Mouse (Mus musculus): ENCODE results near the gene Pet100. TPM values are rescaled to one million over a fixed set of nuclear protein-coding genes. Genes with fewer than 3 reads are reported as not detected.

Gene Pet100
- total RNA-seq, 1 experiment, result 97.6 TPM

GRCm38 (mm10) chr8:3587391-3588257 is 33.7 kb upstream of the Pet100 start:
- Histone ChIP-seq H3K4me1 (ENCODE audit: control insufficient read depth in 2 of 2, insufficient read depth in 2 of 2, low read length in 2 of 2, poor library complexity in 1 of 2) (0 out of 4 replicates have a peak, but pooled peaks cover 0 to 2% of the 10 kb centered on the region in 2 experiments), H3K36me3 (ENCODE audit: control insufficient read depth, insufficient read depth, low read length, poor library complexity, severe bottlenecking) (no peaks in the 10 kb centered on the region), H3K9ac (ENCODE audit: insufficient read depth, low read depth, low read length, poor library complexity, severe bottlenecking) (peak overlapping the region; percentile 88), H3K4me3 (ENCODE audit: insufficient read depth in 1 of 2, low read depth in 1 of 2, low read length in 2 of 2, poor library complexity in 1 of 2, severe bottlenecking in 1 of 2) (peak overlapping the region; percentile 80 to 90), H3K27ac (ENCODE audit: insufficient read depth, low read depth, low read length, poor library complexity, severe bottlenecking) (peak overlapping the region; percentile 59; the same call in 1 of the 2 replicates), H3K9me3 (ENCODE audit: control insufficient read depth, insufficient read depth, low read depth, low read length) (no peaks in the 10 kb centered on the region)
- in situ Hi-C loops (cut with MboI; ENCODE audit: low sequenced_read_pairs in 2 of 2, unreplicated experiment in 2 of 2), result no loop called here
- peak; percentile 34; the same call in 1 of the 2 replicates for TF ChIP-seq HCFC1 (IDR thresholded peaks at IDR 0.05; ENCODE audit: borderline replicate concordance, insufficient read depth, low read length)
- no peak for TF ChIP-seq ZNF384 (IDR thresholded peaks at IDR 0.05; ENCODE audit: low read depth, low read length)
- TF ChIP-seq ZC3H11A (IDR thresholded peaks at IDR 0.05; ENCODE audit: borderline replicate concordance, low read depth, low read length), result no peak
- TF ChIP-seq CHD2 (IDR thresholded peaks at IDR 0.05; ENCODE audit: low read depth, low read length), result no peak
- DNase-seq (ENCODE audit: low read depth, low spot score), result no peak

DNA sequence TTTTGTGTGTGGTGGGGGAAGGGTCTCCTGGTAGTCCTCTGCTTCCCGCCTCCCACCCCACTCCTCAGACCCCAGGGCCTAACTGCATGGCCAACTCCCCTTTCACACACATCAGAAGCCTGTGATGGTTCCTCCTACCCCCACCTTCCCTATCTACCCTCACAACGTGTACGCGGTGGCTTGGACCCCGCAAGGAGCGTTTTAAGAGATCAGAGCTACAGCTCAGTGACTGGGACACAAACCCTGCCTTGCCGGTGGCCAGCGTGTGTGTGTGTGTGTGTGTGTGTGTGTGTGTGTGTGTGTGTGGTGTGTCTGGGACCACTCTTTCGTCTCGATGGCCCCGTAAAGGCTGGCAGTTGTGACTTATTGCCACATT is 33.1 kb upstream of the Pet100 start:
- TF ChIP-seq ZC3H11A (IDR thresholded peaks at IDR 0.05; ENCODE audit: borderline replicate concordance, low read depth, low read length) (no peak), CHD2 (IDR thresholded peaks at IDR 0.05; ENCODE audit: low read depth, low read length) (no peak), HCFC1 (IDR thresholded peaks at IDR 0.05; ENCODE audit: borderline replicate concordance, insufficient read depth, low read length) (no peak), ZNF384 (IDR thresholded peaks at IDR 0.05; ENCODE audit: low read depth, low read length) (no peak), MAFK (IDR thresholded peaks at IDR 0.05; ENCODE audit: insufficient read depth, low read depth, low read length) (no peak)
- Histone ChIP-seq H3K27ac (ENCODE audit: insufficient read depth, low read depth, low read length, poor library complexity, severe bottlenecking) (no peak overlapping the region), H3K9ac (ENCODE audit: insufficient read depth, low read depth, low read length, poor library complexity, severe bottlenecking) (peak overlapping the region; percentile 88), H3K4me3 (ENCODE audit: insufficient read depth in 1 of 2, low read depth in 1 of 2, low read length in 2 of 2, poor library complexity in 1 of 2, severe bottlenecking in 1 of 2) (peak overlapping the region; percentile 80 to 90), H3K9me3 (ENCODE audit: control insufficient read depth, insufficient read depth, low read depth, low read length) (no peaks in the 10 kb centered on the region), H3K4me1 (ENCODE audit: control insufficient read depth in 2 of 2, insufficient read depth in 2 of 2, low read length in 2 of 2, poor library complexity in 1 of 2) (peaks cover 0 to 7% of the 10 kb centered on the region in 2 experiments; a peak in 1 of 4 replicates), H3K36me3 (ENCODE audit: control insufficient read depth, insufficient read depth, low read length, poor library complexity, severe bottlenecking) (no peaks in the 10 kb centered on the region)
- in situ Hi-C loops (cut with MboI; ENCODE audit: low sequenced_read_pairs in 2 of 2, unreplicated experiment in 2 of 2), result no loop called here
- DNase-seq (ENCODE audit: low read depth, low spot score), result no peak

GRCm38 (mm10) chr8:3593470-3593869 is 27.9 kb upstream of the Pet100 start:
- peaks cover 7 to 27% of the 10 kb centered on the region in 2 experiments for H3K4me1 ChIP-seq (ENCODE audit: control insufficient read depth in 2 of 2, insufficient read depth in 2 of 2, low read length in 2 of 2, poor library complexity in 1 of 2)
- no peak overlapping the region for H3K27ac ChIP-seq (ENCODE audit: insufficient read depth, low read depth, low read length, poor library complexity, severe bottlenecking)
- in situ Hi-C loops (cut with MboI; ENCODE audit: low sequenced_read_pairs in 2 of 2, unreplicated experiment in 2 of 2), result no loop called here
- no peak overlapping the region for H3K4me3 ChIP-seq (ENCODE audit: insufficient read depth in 1 of 2, low read depth in 1 of 2, low read length in 2 of 2, poor library complexity in 1 of 2, severe bottlenecking in 1 of 2)
- no peak overlapping the region for H3K9ac ChIP-seq (ENCODE audit: insufficient read depth, low read depth, low read length, poor library complexity, severe bottlenecking)
- no peak for DNase-seq (ENCODE audit: low read depth, low spot score)
- no peaks in the 10 kb centered on the region for H3K9me3 ChIP-seq (ENCODE audit: control insufficient read depth, insufficient read depth, low read depth, low read length)
- H3K36me3 ChIP-seq (ENCODE audit: control insufficient read depth, insufficient read depth, low read length, poor library complexity, severe bottlenecking), result peaks cover under 1% of the 10 kb centered on the region; the same call in 1 of the 2 replicates
- TF ChIP-seq CHD2 (IDR thresholded peaks at IDR 0.05; ENCODE audit: low read depth, low read length) (no peak), MAFK (IDR thresholded peaks at IDR 0.05; ENCODE audit: insufficient read depth, low read depth, low read length) (no peak), ZNF384 (IDR thresholded peaks at IDR 0.05; ENCODE audit: low read depth, low read length) (no peak), ZC3H11A (IDR thresholded peaks at IDR 0.05; ENCODE audit: borderline replicate concordance, low read depth, low read length) (no peak), HCFC1 (IDR thresholded peaks at IDR 0.05; ENCODE audit: borderline replicate concordance, insufficient read depth, low read length) (no peak)

GRCm38 (mm10) chr8:3594466-3594865 is 26.9 kb upstream of the Pet100 start:
- DNase-seq (ENCODE audit: low read depth, low spot score), result no peak
- in situ Hi-C loops (cut with MboI; ENCODE audit: low sequenced_read_pairs in 2 of 2, unreplicated experiment in 2 of 2), result no loop called here
- Histone ChIP-seq H3K9ac (ENCODE audit: insufficient read depth, low read depth, low read length, poor library complexity, severe bottlenecking) (no peak overlapping the region), H3K4me1 (ENCODE audit: control insufficient read depth in 2 of 2, insufficient read depth in 2 of 2, low read length in 2 of 2, poor library complexity in 1 of 2) (peaks cover 11 to 36% of the 10 kb centered on the region in 2 experiments), H3K4me3 (ENCODE audit: insufficient read depth in 1 of 2, low read depth in 1 of 2, low read length in 2 of 2, poor library complexity in 1 of 2, severe bottlenecking in 1 of 2) (no peak overlapping the region), H3K27ac (ENCODE audit: insufficient read depth, low read depth, low read length, poor library complexity, severe bottlenecking) (no peak overlapping the region), H3K36me3 (ENCODE audit: control insufficient read depth, insufficient read depth, low read length, poor library complexity, severe bottlenecking) (peaks cover 8% of the 10 kb centered on the region; the same call in 1 of the 2 replicates), H3K9me3 (ENCODE audit: control insufficient read depth, insufficient read depth, low read depth, low read length) (no peaks in the 10 kb centered on the region)
- TF ChIP-seq MAFK (IDR thresholded peaks at IDR 0.05; ENCODE audit: insufficient read depth, low read depth, low read length) (no peak), CHD2 (IDR thresholded peaks at IDR 0.05; ENCODE audit: low read depth, low read length) (no peak)

All from ES-E14 (cell line).